Mouse (Mus musculus): ENCODE measurements around the gene Mdm2. TPM values are rescaled to one million over a fixed set of nuclear protein-coding genes. Genes with fewer than 3 reads are reported as not detected.
A peak's percentile ranks its signal among the peaks of the same experiment; 100 is the strongest.

Mdm2 gene
- total RNA-seq, 2 experiments from 2014 or later = 39.6 to 48.6 TPM

- DNase-seq (ENCODE audit: low spot score in 2 of 2) = no peak
These were observed 25.2 kb downstream of the Mdm2 start for GRCm38 (mm10) chr10:117685171-117685848.

GRCm38 (mm10) chr10:117684298-117685170, 26.0 kb downstream of the Mdm2 start:
- no peak for DNase-seq (ENCODE audit: low spot score in 2 of 2)

- DNase-seq (ENCODE audit: low spot score in 2 of 2) = no peak
These were observed 26.9 kb downstream of the Mdm2 start for GRCm38 (mm10) chr10:117683734-117684037.

- DNase-seq (ENCODE audit: low spot score in 2 of 2) = no peak
These were observed 27.5 kb downstream of the Mdm2 start for GRCm38 (mm10) chr10:117682858-117683733.

- no peak for DNase-seq (ENCODE audit: low spot score in 2 of 2)
These were observed 28.3 kb downstream of the Mdm2 start for GRCm38 (mm10) chr10:117681999-117682857.

GRCm38 (mm10) chr10:117681543-117681942, 29.0 kb downstream of the Mdm2 start:
- no peak for DNase-seq (ENCODE audit: low spot score in 2 of 2)

- no peak for DNase-seq (ENCODE audit: low spot score in 2 of 2)
These were observed 29.6 kb downstream of the Mdm2 start for GRCm38 (mm10) chr10:117680868-117681513.

GRCm38 (mm10) chr10:117679963-117680473, 30.5 kb downstream of the Mdm2 start:
- no peak for DNase-seq (ENCODE audit: low spot score in 2 of 2)

GRCm38 (mm10) chr10:117679029-117679686, 31.4 kb downstream of the Mdm2 start:
- no peak for DNase-seq (ENCODE audit: low spot score in 2 of 2)

- no peak for DNase-seq (ENCODE audit: low spot score in 2 of 2)
These were observed 32.2 kb downstream of the Mdm2 start for GRCm38 (mm10) chr10:117678357-117678756.

- no peak for DNase-seq (ENCODE audit: low spot score in 2 of 2)
These were observed 32.9 kb downstream of the Mdm2 start for GRCm38 (mm10) chr10:117677494-117678236.

- DNase-seq (ENCODE audit: low spot score in 2 of 2) = no peak
These were observed 33.8 kb downstream of the Mdm2 start for GRCm38 (mm10) chr10:117676644-117677313.

GRCm38 (mm10) chr10:117676036-117676643, 34.4 kb downstream of the Mdm2 start:
- DNase-seq (ENCODE audit: low spot score in 2 of 2) = no peak

GRCm38 (mm10) chr10:117675096-117676035, 35.2 kb downstream of the Mdm2 start:
- peak in 1 of 2 experiments; percentile 58 for DNase-seq (ENCODE audit: low spot score in 2 of 2)

- DNase-seq (ENCODE audit: low spot score in 2 of 2) = no peak
These were observed 36.1 kb downstream of the Mdm2 start for GRCm38 (mm10) chr10:117674359-117675019.

- DNase-seq (ENCODE audit: low spot score in 2 of 2) = no peak
These were observed 36.6 kb downstream of the Mdm2 start for GRCm38 (mm10) chr10:117673913-117674312.
